Mouse (Mus musculus) forebrain, embryonic 14.5 days (tissue): Measurements from ENCODE around the gene Hes1. TPM values are rescaled to one million over a fixed set of nuclear protein-coding genes. Genes with fewer than 3 reads are reported as not detected.

ENCODE experiments used
- ATAC-seq: fragments of 200-750 bp; cut with Nextera tagmentation; 2 replicates; pipeline ENCODE4 v1.8.0; 2017; ENCODE audit warnings: mild to moderate bottlenecking, moderate library complexity
- DNase-seq: peaks from one replicate; pipeline ENCODE4 v3.0.0-alpha.2; 2015; ENCODE audit warnings: low spot score
- H3K27ac ChIP-seq: fragments of 300-500 bp; sonication (generic); 2 replicates; pipeline ENCODE4 v1.5.1; 2014; ENCODE audit warnings: low read depth, mild to moderate bottlenecking, control low read depth, low read length, moderate library complexity
- H3K27me3 ChIP-seq: fragments of 300-500 bp; sonication (generic); replicated peaks from 2 replicates; pipeline ENCODE4 v1.6.1; 2014; ENCODE audit warnings: low read length, control low read depth, mixed read lengths; ENCODE audit not compliant: control insufficient read depth, insufficient read depth
- H3K36me3 ChIP-seq: fragments of 300-500 bp; sonication (generic); 2 replicates; pipeline ENCODE4 v1.6.1; 2014; ENCODE audit warnings: low read length, control low read depth; ENCODE audit not compliant: control insufficient read depth, insufficient read depth
- H3K4me1 ChIP-seq: fragments of 300-500 bp; sonication (generic); 2 replicates; pipeline ENCODE4 v1.6.1; 2014; ENCODE audit warnings: antibody characterized with exemption, low read length, control low read depth; ENCODE audit not compliant: control insufficient read depth, insufficient read depth
- H3K4me2 ChIP-seq: fragments of 300-500 bp; sonication (generic); 2 replicates; pipeline ENCODE4 v1.6.1; 2014; ENCODE audit warnings: mild to moderate bottlenecking, control low read depth, low read length
- H3K4me3 ChIP-seq: fragments of 300-500 bp; sonication (generic); 2 replicates; pipeline ENCODE4 v1.5.1; 2014; ENCODE audit warnings: low read depth, low read length, control low read depth
- H3K9ac ChIP-seq: fragments of 300-500 bp; sonication (generic); 2 replicates; pipeline ENCODE4 v1.6.1; 2014; ENCODE audit warnings: mild to moderate bottlenecking, low read length, control low read depth, moderate library complexity
- H3K9me3 ChIP-seq: fragments of 300-500 bp; sonication (generic); replicated peaks from 2 replicates; pipeline ENCODE4 v1.6.1; 2016; ENCODE audit warnings: low read length, control low read depth, mixed read lengths; ENCODE audit not compliant: control insufficient read depth
- WGBS: fragments of 180-500 bp; shearing (Covaris S2); extraction: QIAGEN DNeasy Blood & Tissue Kit; methylation state at CpG from one replicate; pipeline ENCODE4 v1.1.7; 2014; 5-methylcytosine and 5-hydroxymethylcytosine counted together
- polyA plus RNA-seq: library from polyadenylated mRNA; unstranded; fragments of >200 nt; fragmentation: Nextera tagmentation; extraction: Ambion mirVana; gene quantifications from 2 replicates; pipeline ENCODE4 v1.2.1, GENCODE M21; 2014

The Hes1 gene
- polyA plus RNA-seq, 1 experiment from 2014 or later: 20.5 TPM

- Histone ChIP-seq H3K27ac (no peak overlapping the region), H3K4me1 (peaks cover 8% of the 10 kb centered on the region), H3K4me2 (no peak overlapping the region), H3K9ac (no peak overlapping the region), H3K27me3 (no peaks in the 10 kb centered on the region), H3K9me3 (no peaks in the 10 kb centered on the region), H3K36me3 (no peaks in the 10 kb centered on the region), H3K4me3 (no peak overlapping the region)
- WGBS: 63% methylated on average over 2 of the region's 2 CpGs
- DNase-seq (no peak), ATAC-seq (no peak)
These were observed 31.8 kb upstream of the Hes1 start for GRCm38 (mm10) chr16:30032326-30032904.

DNA sequence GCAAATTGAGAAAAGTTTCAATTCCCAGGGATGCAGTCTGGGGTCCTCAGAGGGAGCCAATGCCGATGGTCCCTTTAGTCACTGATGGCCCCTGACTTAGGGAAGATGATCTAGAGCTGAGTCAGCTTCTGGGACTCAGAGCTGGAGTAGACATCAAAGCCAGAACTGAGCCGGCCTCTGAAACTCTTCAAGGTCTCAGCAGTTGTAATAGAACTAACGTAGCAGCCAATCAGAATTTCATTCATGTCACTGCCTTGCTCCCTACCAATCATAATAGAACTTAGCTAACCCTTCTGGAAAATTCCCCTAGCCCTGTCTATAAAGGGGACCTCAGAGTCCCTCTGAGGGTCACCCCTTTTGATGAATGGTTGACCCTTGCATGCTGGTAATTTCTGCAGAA, 30.8 kb upstream of the Hes1 start:
- Histone ChIP-seq H3K4me3 (no peak overlapping the region), H3K4me2 (no peak overlapping the region), H3K9me3 (no peaks in the 10 kb centered on the region), H3K9ac (no peak overlapping the region), H3K27me3 (no peaks in the 10 kb centered on the region), H3K27ac (no peak overlapping the region), H3K4me1 (peaks cover 5% of the 10 kb centered on the region), H3K36me3 (no peaks in the 10 kb centered on the region)
- DNase-seq: no peak
- 78% methylated on average over 3 of the region's 3 CpGs for WGBS
- no peak for ATAC-seq

GRCm38 (mm10) chr16:30034001-30034400, 30.2 kb upstream of the Hes1 start:
- ATAC-seq: no peak

GRCm38 (mm10) chr16:30034521-30034920, 29.7 kb upstream of the Hes1 start:
- Histone ChIP-seq H3K9ac (no peak overlapping the region), H3K27me3 (no peaks in the 10 kb centered on the region), H3K27ac (no peak overlapping the region), H3K9me3 (no peaks in the 10 kb centered on the region), H3K4me3 (no peak overlapping the region), H3K4me1 (peaks cover 13% of the 10 kb centered on the region), H3K4me2 (no peak overlapping the region), H3K36me3 (no peaks in the 10 kb centered on the region)
- ATAC-seq: no peak
- 64% methylated on average over 6 of the region's 6 CpGs for WGBS
- DNase-seq: no peak

More at GRCm38 (mm10) chr16:30034001-30034400, 30.2 kb upstream of the Hes1 start:
- H3K4me2 ChIP-seq: no peak overlapping the region
- no peaks in the 10 kb centered on the region for H3K27me3 ChIP-seq
- no peak overlapping the region for H3K9ac ChIP-seq
- no peaks in the 10 kb centered on the region for H3K36me3 ChIP-seq
- H3K4me1 ChIP-seq: peaks cover 8% of the 10 kb centered on the region
- no peak for DNase-seq
- 72% methylated on average over 4 of the region's 4 CpGs for WGBS
- H3K9me3 ChIP-seq: no peaks in the 10 kb centered on the region
- H3K27ac ChIP-seq: no peak overlapping the region
- H3K4me3 ChIP-seq: no peak overlapping the region

DNA sequence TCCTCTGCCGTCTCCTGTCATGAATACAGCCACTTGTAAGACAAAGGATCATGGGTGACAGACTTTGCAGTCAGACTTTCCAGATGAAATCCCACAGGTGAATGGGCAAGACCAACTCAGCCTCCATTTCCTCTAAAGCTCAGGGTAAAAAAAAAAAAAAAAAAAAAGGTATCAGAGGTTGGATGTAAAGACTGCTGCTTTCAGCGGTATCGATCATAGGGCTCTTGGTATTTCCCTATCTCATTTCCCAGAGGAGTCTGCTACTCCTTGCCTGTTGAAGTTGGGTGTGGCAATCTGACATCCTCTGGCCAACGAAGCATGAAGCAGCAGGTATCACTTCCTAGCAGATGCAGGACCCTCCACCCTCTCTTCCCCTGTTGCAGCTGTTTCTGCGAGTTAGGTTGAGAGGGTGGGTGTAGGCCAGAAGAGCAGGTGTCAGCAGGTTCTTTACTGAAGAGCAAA, 29.2 kb upstream of the Hes1 start:
- Histone ChIP-seq H3K27me3 (no peaks in the 10 kb centered on the region), H3K27ac (no peak overlapping the region), H3K36me3 (no peaks in the 10 kb centered on the region), H3K4me3 (no peak overlapping the region), H3K4me1 (peaks cover 15% of the 10 kb centered on the region), H3K4me2 (no peak overlapping the region), H3K9me3 (no peaks in the 10 kb centered on the region), H3K9ac (no peak overlapping the region)
- no peak for DNase-seq
- WGBS: 81% methylated on average over 5 of the region's 5 CpGs
- ATAC-seq: no peak

- DNase-seq: no peak
These were observed 28.1 kb upstream of the Hes1 start for GRCm38 (mm10) chr16:30036104-30036503.

GRCm38 (mm10) chr16:30038663-30039593, 25.3 kb upstream of the Hes1 start:
- peak; percentile 62 for ATAC-seq
- WGBS: 5% methylated on average over 16 of the region's 17 CpGs
- no peak overlapping the region for H3K4me3 ChIP-seq
- 0 out of 2 replicates have a peak overlapping the region, but pooled peaks have one; percentile 7 for H3K4me2 ChIP-seq
- H3K9ac ChIP-seq: no peak overlapping the region
- H3K4me1 ChIP-seq: peaks cover 15% of the 10 kb centered on the region
- no peaks in the 10 kb centered on the region for H3K9me3 ChIP-seq
- H3K27me3 ChIP-seq: no peaks in the 10 kb centered on the region
- no peaks in the 10 kb centered on the region for H3K36me3 ChIP-seq
- H3K27ac ChIP-seq: no peak overlapping the region
- DNase-seq: peak; percentile 49

More at GRCm38 (mm10) chr16:30036104-30036503, 28.1 kb upstream of the Hes1 start:
- no peak overlapping the region for H3K4me3 ChIP-seq
- no peak for ATAC-seq
- H3K36me3 ChIP-seq: no peaks in the 10 kb centered on the region
- H3K4me2 ChIP-seq: no peak overlapping the region
- H3K4me1 ChIP-seq: peaks cover 15% of the 10 kb centered on the region
- no peak overlapping the region for H3K9ac ChIP-seq
- H3K27me3 ChIP-seq: no peaks in the 10 kb centered on the region
- H3K27ac ChIP-seq: no peak overlapping the region
- no peaks in the 10 kb centered on the region for H3K9me3 ChIP-seq
- WGBS: 97% methylated on average over 3 of the region's 3 CpGs

DNA sequence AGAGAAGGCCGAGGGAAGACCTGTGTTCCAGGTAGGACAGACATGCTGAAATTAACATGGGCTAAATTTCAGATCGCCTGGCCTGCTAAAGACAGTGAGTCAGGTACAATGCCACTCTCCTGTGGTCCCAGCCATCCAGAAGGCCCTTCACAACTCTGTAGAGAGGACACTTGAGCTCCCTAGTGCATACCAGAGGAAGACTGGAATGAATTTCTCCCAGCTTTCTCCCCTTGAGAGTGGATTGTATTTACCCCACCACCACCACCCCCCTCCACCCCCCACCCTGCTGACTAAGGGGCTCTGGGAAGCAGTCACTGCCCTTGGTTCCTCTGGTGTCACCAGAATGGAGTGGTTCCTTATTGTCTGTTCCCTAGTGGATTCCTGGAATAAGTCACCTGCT, 24.3 kb upstream of the Hes1 start:
- Histone ChIP-seq H3K36me3 (no peaks in the 10 kb centered on the region), H3K9ac (no peak overlapping the region), H3K9me3 (no peaks in the 10 kb centered on the region), H3K4me3 (no peak overlapping the region), H3K4me1 (peaks cover 13% of the 10 kb centered on the region), H3K27ac (no peak overlapping the region), H3K27me3 (no peaks in the 10 kb centered on the region), H3K4me2 (no peak overlapping the region)
- 66% methylated on average over 2 of the region's 2 CpGs for WGBS
- DNase-seq: no peak
- no peak for ATAC-seq

- no peaks in the 10 kb centered on the region for H3K36me3 ChIP-seq
- WGBS: 69% methylated on average over 4 of the region's 4 CpGs
- H3K9me3 ChIP-seq: no peaks in the 10 kb centered on the region
- no peak overlapping the region for H3K4me2 ChIP-seq
- H3K4me1 ChIP-seq: peaks cover 13% of the 10 kb centered on the region
- H3K9ac ChIP-seq: no peak overlapping the region
- ATAC-seq (no peak), DNase-seq (no peak)
- H3K4me3 ChIP-seq: no peak overlapping the region
- no peak overlapping the region for H3K27ac ChIP-seq
- H3K27me3 ChIP-seq: no peaks in the 10 kb centered on the region
These were observed 21.3 kb upstream of the Hes1 start for GRCm38 (mm10) chr16:30042859-30043258.
